Mouse (Mus musculus): ENCODE data around the gene Irf2bp2. TPM values are rescaled to one million over a fixed set of nuclear protein-coding genes. Genes with fewer than 3 reads are reported as not detected.

Gene Irf2bp2
- polyA plus RNA-seq (2014; fragmentation: Nextera tagmentation; extraction: Ambion mirVana), result 10.6 and 10.7 TPM in 2 replicates

DNA sequence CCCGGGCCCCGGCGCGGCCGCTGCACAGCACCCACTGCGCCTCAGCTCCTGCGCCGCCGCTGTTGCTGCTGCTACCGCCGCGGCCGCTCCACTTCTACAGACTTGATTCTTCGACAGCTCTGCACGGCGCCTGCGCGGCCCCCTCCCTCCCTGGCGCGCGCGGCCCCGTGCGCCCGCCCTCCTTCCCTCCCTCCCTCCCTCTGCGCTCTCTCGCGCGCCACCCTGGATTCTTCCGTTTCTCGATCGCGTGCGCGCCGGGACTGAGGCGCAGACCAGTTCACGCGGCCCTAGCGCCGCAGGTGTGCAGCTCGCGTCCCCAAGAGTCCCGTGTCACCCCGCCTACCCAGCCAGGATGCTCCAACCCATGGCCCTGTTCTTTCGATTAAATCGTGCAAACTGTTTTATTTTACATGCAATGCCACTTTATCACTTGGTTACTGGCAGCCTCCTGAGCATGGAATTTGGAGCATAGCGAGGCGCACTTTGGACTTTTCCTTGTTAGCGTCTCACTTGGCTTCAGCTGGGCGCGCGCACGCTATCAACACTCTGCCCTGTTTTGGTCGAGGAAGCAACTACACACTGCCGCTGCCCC is at the start of gene Irf2bp2:
Gene Irf2bp2 (minus strand): TSS at position 98 of the 592 bp plus-strand sequence.
- ATAC-seq (ENCODE audit: low read depth) (peak; percentile 78), DNase-seq (ENCODE audit: low spot score) (peak; percentile 97)
- peaks cover 36% of the 10 kb centered on the region for H3K4me1 ChIP-seq (ENCODE audit: control insufficient read depth, insufficient read depth, low read length)
- H3K4me3 ChIP-seq (ENCODE audit: low read depth, low read length), result peak within 1 kb of the TSS; percentile 99
- 1% methylated on average over 29 of the region's 56 CpGs for WGBS
- no peaks in the 10 kb centered on the region for H3K9me3 ChIP-seq (ENCODE audit: control insufficient read depth, low read length)
- H3K36me3 ChIP-seq (ENCODE audit: control insufficient read depth, insufficient read depth, low read length), result peaks cover 34% of the 10 kb centered on the region
- peak within 1 kb of the TSS; percentile 100 for H3K27ac ChIP-seq (replicated peaks; ENCODE audit: low read depth, low read length)
- peak within 1 kb of the TSS; percentile 95 for H3K4me2 ChIP-seq (ENCODE audit: low read depth, low read length)
- H3K9ac ChIP-seq (ENCODE audit: low read depth, low read length), result peak within 1 kb of the TSS; percentile 100
- H3K27me3 ChIP-seq (replicated peaks; ENCODE audit: control insufficient read depth, insufficient read depth, low read length), result no peaks in the 10 kb centered on the region

GRCm38 (mm10) chr8:126642665-126643064 is 48.9 kb upstream of the Irf2bp2 start:
- DNase-seq (ENCODE audit: low spot score), result no peak
- ATAC-seq (ENCODE audit: low read depth), result no peak
- no peak overlapping the region for H3K4me2 ChIP-seq (ENCODE audit: low read depth, low read length)
- H3K4me3 ChIP-seq (ENCODE audit: low read depth, low read length), result no peak overlapping the region
- 100% methylated on average over 4 of the region's 4 CpGs for WGBS
- H3K27me3 ChIP-seq (replicated peaks; ENCODE audit: control insufficient read depth, insufficient read depth, low read length), result no peaks in the 10 kb centered on the region
- H3K4me1 ChIP-seq (ENCODE audit: control insufficient read depth, insufficient read depth, low read length), result peaks cover 11% of the 10 kb centered on the region
- H3K36me3 ChIP-seq (ENCODE audit: control insufficient read depth, insufficient read depth, low read length), result no peaks in the 10 kb centered on the region
- H3K9me3 ChIP-seq (ENCODE audit: control insufficient read depth, low read length), result no peaks in the 10 kb centered on the region
- H3K27ac ChIP-seq (replicated peaks; ENCODE audit: low read depth, low read length), result no peak overlapping the region
- no peak overlapping the region for H3K9ac ChIP-seq (ENCODE audit: low read depth, low read length)

DNA sequence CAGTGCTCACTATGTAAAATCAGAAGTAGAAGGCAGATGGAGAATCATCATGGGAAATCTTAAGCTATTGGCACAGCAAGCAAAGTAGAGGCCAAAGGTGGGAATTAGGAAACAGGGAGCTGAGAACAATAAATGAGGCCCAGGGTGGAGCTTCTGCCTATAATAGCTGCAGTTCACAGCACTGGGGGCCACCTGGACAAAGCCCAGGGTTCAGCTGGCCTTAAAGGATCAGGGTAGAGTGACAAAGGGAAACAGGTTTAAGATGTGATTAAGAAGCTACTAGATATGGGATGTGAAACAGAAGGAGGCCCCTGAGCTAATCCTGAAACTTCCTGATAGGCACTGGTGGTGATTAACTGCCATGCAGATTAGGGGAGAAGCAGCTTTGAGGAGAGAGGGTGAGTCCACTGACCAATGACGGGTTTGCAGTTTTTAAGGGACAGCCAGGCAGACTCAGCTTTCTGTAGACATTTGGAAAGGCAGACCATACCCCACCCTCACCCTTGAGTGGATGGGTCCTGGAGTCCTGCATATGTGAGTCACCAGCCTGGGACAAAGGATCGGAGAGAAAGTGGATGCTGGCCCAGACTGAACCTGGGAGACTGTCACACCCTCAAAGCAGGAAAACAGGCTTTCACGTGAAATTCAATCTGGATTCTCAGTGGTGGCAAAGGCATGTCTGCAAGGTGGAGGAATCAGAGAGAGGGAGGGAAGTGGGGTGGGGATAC is 47.9 kb upstream of the Irf2bp2 start:
- Histone ChIP-seq H3K27ac (replicated peaks; ENCODE audit: low read depth, low read length) (peak overlapping the region; percentile 10; the same call in 1 of the 2 replicates), H3K4me2 (ENCODE audit: low read depth, low read length) (no peak overlapping the region), H3K9me3 (ENCODE audit: control insufficient read depth, low read length) (no peaks in the 10 kb centered on the region), H3K27me3 (replicated peaks; ENCODE audit: control insufficient read depth, insufficient read depth, low read length) (no peaks in the 10 kb centered on the region), H3K4me3 (ENCODE audit: low read depth, low read length) (no peak overlapping the region), H3K4me1 (ENCODE audit: control insufficient read depth, insufficient read depth, low read length) (peaks cover 11% of the 10 kb centered on the region), H3K36me3 (ENCODE audit: control insufficient read depth, insufficient read depth, low read length) (no peaks in the 10 kb centered on the region), H3K9ac (ENCODE audit: low read depth, low read length) (no peak overlapping the region)
- WGBS, result 63% methylated on average over 3 of the region's 3 CpGs
- ATAC-seq (ENCODE audit: low read depth) (peak; percentile 80; the same call in 1 of the 2 replicates), DNase-seq (ENCODE audit: low spot score) (no peak)

- peaks cover 5% of the 10 kb centered on the region; the same call in 1 of the 2 replicates for H3K4me1 ChIP-seq (ENCODE audit: control insufficient read depth, insufficient read depth, low read length)
- H3K27me3 ChIP-seq (replicated peaks; ENCODE audit: control insufficient read depth, insufficient read depth, low read length), result no peaks in the 10 kb centered on the region
- H3K36me3 ChIP-seq (ENCODE audit: control insufficient read depth, insufficient read depth, low read length), result no peaks in the 10 kb centered on the region
- no peak; the same call in 1 of the 2 replicates for ATAC-seq (ENCODE audit: low read depth)
- H3K9me3 ChIP-seq (ENCODE audit: control insufficient read depth, low read length), result no peaks in the 10 kb centered on the region
- no peak overlapping the region for H3K9ac ChIP-seq (ENCODE audit: low read depth, low read length)
- DNase-seq (ENCODE audit: low spot score), result peak; percentile 39
- no peak overlapping the region for H3K4me3 ChIP-seq (ENCODE audit: low read depth, low read length)
- no peak overlapping the region; the same call in 1 of the 2 replicates for H3K27ac ChIP-seq (replicated peaks; ENCODE audit: low read depth, low read length)
- no peak overlapping the region for H3K4me2 ChIP-seq (ENCODE audit: low read depth, low read length)
- WGBS, result 67% methylated on average over 3 of the region's 3 CpGs
These were observed 45.4 kb upstream of the Irf2bp2 start for GRCm38 (mm10) chr8:126639161-126639560.

DNA sequence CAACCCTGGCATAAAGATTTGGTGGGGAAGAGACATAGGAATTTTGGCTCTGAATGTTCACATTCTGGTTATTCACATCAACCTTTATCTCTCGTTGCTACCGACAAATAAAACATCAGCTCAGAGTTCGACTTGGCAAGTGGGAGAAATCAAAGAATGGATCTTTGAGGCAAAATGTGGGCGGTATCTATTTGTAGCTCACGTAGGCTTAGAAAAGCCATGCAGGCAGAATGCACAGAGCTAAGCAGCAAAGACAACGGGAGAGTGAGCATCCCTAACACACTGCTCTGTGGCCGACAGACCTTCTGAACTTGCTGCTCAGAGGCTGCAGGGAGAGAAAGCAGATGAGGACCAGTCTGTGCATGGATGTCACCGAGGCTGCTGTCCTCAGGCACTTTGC is 44.2 kb upstream of the Irf2bp2 start:
- H3K27me3 ChIP-seq (replicated peaks; ENCODE audit: control insufficient read depth, insufficient read depth, low read length), result no peaks in the 10 kb centered on the region
- H3K4me1 ChIP-seq (ENCODE audit: control insufficient read depth, insufficient read depth, low read length), result peaks cover 4% of the 10 kb centered on the region; the same call in 1 of the 2 replicates
- H3K9ac ChIP-seq (ENCODE audit: low read depth, low read length), result no peak overlapping the region
- H3K4me2 ChIP-seq (ENCODE audit: low read depth, low read length), result no peak overlapping the region
- H3K4me3 ChIP-seq (ENCODE audit: low read depth, low read length), result no peak overlapping the region
- WGBS, result 63% methylated on average over 8 of the region's 8 CpGs
- no peaks in the 10 kb centered on the region for H3K9me3 ChIP-seq (ENCODE audit: control insufficient read depth, low read length)
- no peak overlapping the region for H3K27ac ChIP-seq (replicated peaks; ENCODE audit: low read depth, low read length)
- no peak for DNase-seq (ENCODE audit: low spot score)
- ATAC-seq (ENCODE audit: low read depth), result no peak
- H3K36me3 ChIP-seq (ENCODE audit: control insufficient read depth, insufficient read depth, low read length), result no peaks in the 10 kb centered on the region

- Histone ChIP-seq H3K4me1 (ENCODE audit: control insufficient read depth, insufficient read depth, low read length) (peaks cover 4% of the 10 kb centered on the region; the same call in 1 of the 2 replicates), H3K9me3 (ENCODE audit: control insufficient read depth, low read length) (peaks cover 20% of the 10 kb centered on the region), H3K9ac (ENCODE audit: low read depth, low read length) (no peak overlapping the region), H3K4me2 (ENCODE audit: low read depth, low read length) (no peak overlapping the region), H3K4me3 (ENCODE audit: low read depth, low read length) (no peak overlapping the region), H3K27ac (replicated peaks; ENCODE audit: low read depth, low read length) (peak overlapping the region; percentile 48), H3K27me3 (replicated peaks; ENCODE audit: control insufficient read depth, insufficient read depth, low read length) (no peaks in the 10 kb centered on the region), H3K36me3 (ENCODE audit: control insufficient read depth, insufficient read depth, low read length) (no peaks in the 10 kb centered on the region)
- DNase-seq (ENCODE audit: low spot score), result peak; percentile 74
- ATAC-seq (ENCODE audit: low read depth), result peak; percentile 60; the same call in 1 of the 2 replicates
- 40% methylated on average over 6 of the region's 6 CpGs for WGBS
These were observed 40.8 kb upstream of the Irf2bp2 start for GRCm38 (mm10) chr8:126634541-126635048.

- Histone ChIP-seq H3K4me3 (ENCODE audit: low read depth, low read length) (no peak overlapping the region), H3K4me2 (ENCODE audit: low read depth, low read length) (no peak overlapping the region), H3K36me3 (ENCODE audit: control insufficient read depth, insufficient read depth, low read length) (no peaks in the 10 kb centered on the region), H3K27ac (replicated peaks; ENCODE audit: low read depth, low read length) (no peak overlapping the region), H3K27me3 (replicated peaks; ENCODE audit: control insufficient read depth, insufficient read depth, low read length) (no peaks in the 10 kb centered on the region), H3K9ac (ENCODE audit: low read depth, low read length) (no peak overlapping the region), H3K4me1 (ENCODE audit: control insufficient read depth, insufficient read depth, low read length) (no peaks in the 10 kb centered on the region), H3K9me3 (ENCODE audit: control insufficient read depth, low read length) (peaks cover 24% of the 10 kb centered on the region)
- DNase-seq (ENCODE audit: low spot score) (no peak), ATAC-seq (ENCODE audit: low read depth) (no peak)
- WGBS, result 94% methylated on average over 3 of the region's 3 CpGs
These were observed 34.8 kb upstream of the Irf2bp2 start for GRCm38 (mm10) chr8:126628616-126629015.

GRCm38 (mm10) chr8:126626415-126626814 is 32.6 kb upstream of the Irf2bp2 start:
- Histone ChIP-seq H3K27me3 (replicated peaks; ENCODE audit: control insufficient read depth, insufficient read depth, low read length) (no peaks in the 10 kb centered on the region), H3K36me3 (ENCODE audit: control insufficient read depth, insufficient read depth, low read length) (no peaks in the 10 kb centered on the region), H3K9ac (ENCODE audit: low read depth, low read length) (no peak overlapping the region), H3K4me3 (ENCODE audit: low read depth, low read length) (no peak overlapping the region), H3K4me2 (ENCODE audit: low read depth, low read length) (no peak overlapping the region), H3K4me1 (ENCODE audit: control insufficient read depth, insufficient read depth, low read length) (no peaks in the 10 kb centered on the region), H3K27ac (replicated peaks; ENCODE audit: low read depth, low read length) (no peak overlapping the region), H3K9me3 (ENCODE audit: control insufficient read depth, low read length) (peaks cover 19% of the 10 kb centered on the region)
- 78% methylated on average over 11 of the region's 11 CpGs for WGBS
- no peak for DNase-seq (ENCODE audit: low spot score)
- 0 out of 2 replicates have a peak, but pooled peaks have one; percentile 18 for ATAC-seq (ENCODE audit: low read depth)
